Comparison of ENCODE assay signal across 8 mouse cellular contexts in the genomic region with DNA sequence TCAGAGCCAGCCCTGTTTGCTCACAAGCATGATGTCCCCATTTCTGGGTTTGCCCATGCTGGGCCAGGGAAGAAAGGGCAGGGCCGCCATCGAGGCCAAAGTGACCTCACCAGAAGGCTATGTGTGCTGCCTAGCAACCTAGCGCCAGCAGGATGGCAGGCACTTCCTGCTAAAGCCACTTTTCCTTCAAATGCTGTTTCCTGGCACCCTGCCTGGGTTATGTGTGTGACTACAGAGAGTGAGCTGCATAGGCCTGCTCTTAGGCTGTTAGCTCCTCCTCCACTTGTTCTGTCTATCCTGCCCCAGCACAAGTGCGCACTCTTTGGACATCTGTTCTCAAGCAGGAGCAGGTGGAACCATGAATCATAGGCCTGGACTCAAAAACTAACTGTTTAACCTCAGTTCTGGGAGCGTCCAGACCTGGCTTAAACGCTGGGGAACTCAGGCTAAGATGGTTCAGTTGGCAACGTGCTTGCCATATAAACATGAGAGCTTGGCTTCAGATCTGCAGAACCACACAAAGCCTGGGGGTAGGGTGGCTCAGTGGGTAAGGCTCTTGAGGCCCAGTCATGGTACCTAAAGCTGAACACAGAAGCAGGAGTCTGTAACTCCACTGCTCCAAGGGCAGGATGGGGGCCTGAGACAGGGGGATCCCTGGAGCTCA. TPM values are rescaled to one million over a fixed set of nuclear protein-coding genes. Genes with fewer than 3 reads are reported as not detected.
DNase-seq lines count a peak whose midpoint lies in the region; ATAC-seq and TF ChIP-seq lines count a peak whose summit lies in the region.

No protein-coding gene starts in this region.

- H3K27me3 ChIP-seq in embryonic facial prominence, embryonic 15.5 days = peaks cover 28% of the 10 kb centered on the region
- H3K27me3 ChIP-seq in limb, embryonic 10.5 days (ENCODE audit: low read depth, poor library complexity, severe bottlenecking) = peaks cover 38% of the 10 kb centered on the region
- peaks cover 33% of the 10 kb centered on the region for H3K27me3 ChIP-seq in midbrain, embryonic 15.5 days (replicated peaks)
- no peaks in the 10 kb centered on the region for H3K27me3 ChIP-seq in testis, adult 2 months (ENCODE audit: control insufficient read depth, insufficient read depth, low read length)

- no peak overlapping the region for H3K9ac ChIP-seq in embryonic facial prominence, embryonic 15.5 days
- no peak overlapping the region for H3K9ac ChIP-seq in midbrain, embryonic 15.5 days

- no peaks in the 10 kb centered on the region for H3K9me3 ChIP-seq in embryonic facial prominence, embryonic 15.5 days (replicated peaks)
- no peaks in the 10 kb centered on the region for H3K9me3 ChIP-seq in limb, embryonic 10.5 days (replicated peaks)
- no peaks in the 10 kb centered on the region for H3K9me3 ChIP-seq in midbrain, embryonic 15.5 days

- no peak for TF ChIP-seq POLR2A in testis, adult 2 months (IDR thresholded peaks at IDR 0.05; ENCODE audit: control insufficient read depth, low read depth, low read length)

- no peaks in the 10 kb centered on the region for H3K36me3 ChIP-seq in embryonic facial prominence, embryonic 15.5 days
- H3K36me3 ChIP-seq in limb, embryonic 10.5 days = peaks cover 13% of the 10 kb centered on the region; the same call in 1 of the 2 replicates
- H3K36me3 ChIP-seq in midbrain, embryonic 15.5 days (replicated peaks) = no peaks in the 10 kb centered on the region
- no peaks in the 10 kb centered on the region for H3K36me3 ChIP-seq in testis, adult 2 months (ENCODE audit: control insufficient read depth, insufficient read depth, low read length)

- DNase-seq in spleen, postnatal 36 days (ENCODE audit: low spot score in 2 of 2) = peak; percentile 48 to 57
- DNase-seq in spleen, adult 12 weeks (ENCODE audit: low spot score) = no peak
- DNase-seq in heart, adult 9 months (ENCODE audit: low spot score in 2 of 2) = peak; percentile 90 to 92
- DNase-seq in kidney, adult 8-10 months = peak; percentile 92 to 94
- no peak for DNase-seq in limb, embryonic 10.5 days (ENCODE audit: low spot score)

- 49% methylated on average over 7 of the region's 7 CpGs for WGBS in embryonic facial prominence, embryonic 15.5 days
- 74% methylated on average over 7 of the region's 7 CpGs for WGBS in limb, embryonic 10.5 days
- 46% methylated on average over 7 of the region's 7 CpGs for WGBS in midbrain, embryonic 15.5 days

- H3K4me3 ChIP-seq in embryonic facial prominence, embryonic 15.5 days (replicated peaks) = no peak overlapping the region
- no peak overlapping the region for H3K4me3 ChIP-seq in limb, embryonic 10.5 days
- H3K4me3 ChIP-seq in midbrain, embryonic 15.5 days = no peak overlapping the region
- no peak overlapping the region for H3K4me3 ChIP-seq in testis, adult 2 months (ENCODE audit: control insufficient read depth, low read depth, low read length)

- H3K27ac ChIP-seq in embryonic facial prominence, embryonic 15.5 days (replicated peaks) = peak overlapping the region; percentile 80
- peak overlapping the region; percentile 67 for H3K27ac ChIP-seq in limb, embryonic 10.5 days
- peak overlapping the region; percentile 60 for H3K27ac ChIP-seq in midbrain, embryonic 15.5 days
- peak overlapping the region; percentile 62 for H3K27ac ChIP-seq in testis, adult 2 months (ENCODE audit: control insufficient read depth, insufficient read depth, low read depth, low read length)

- H3K4me2 ChIP-seq in embryonic facial prominence, embryonic 15.5 days (replicated peaks) = no peak overlapping the region
- H3K4me2 ChIP-seq in midbrain, embryonic 15.5 days = no peak overlapping the region

- H3K4me1 ChIP-seq in embryonic facial prominence, embryonic 15.5 days = peaks cover 34% of the 10 kb centered on the region
- peaks cover 39% of the 10 kb centered on the region for H3K4me1 ChIP-seq in limb, embryonic 10.5 days
- H3K4me1 ChIP-seq in midbrain, embryonic 15.5 days = peaks cover 22% of the 10 kb centered on the region
- H3K4me1 ChIP-seq in testis, adult 2 months (ENCODE audit: control insufficient read depth, insufficient read depth, low read length) = peaks cover 8% of the 10 kb centered on the region

- no peak for TF ChIP-seq CTCF in testis, adult 2 months (IDR thresholded peaks at IDR 0.05; ENCODE audit: control insufficient read depth, insufficient read depth, insufficient replicate concordance, low read depth, low read length)

- peak; percentile 65 for ATAC-seq in embryonic facial prominence, embryonic 15.5 days (ENCODE audit: insufficient number of reproducible peaks, low FRiP score, low TSS enrichment, low read depth)
- ATAC-seq in midbrain, embryonic 15.5 days (replicated peaks) = peak; percentile 56

RNA-seq across cellular contexts. Expression of a gene that starts 19.0 kb away (rescaled TPM):
- polyA plus RNA-seq in embryonic facial prominence, embryonic 15.5 days (2015; fragmentation: Nextera tagmentation; extraction: Ambion mirVana) = 28.1 and 28.5 TPM in 2 replicates
- 1.4 and 1.7 TPM in 2 replicates for polyA plus RNA-seq in limb, embryonic 10.5 days (2016; fragmentation: Nextera tagmentation; extraction: Ambion mirVana)
- polyA plus RNA-seq in midbrain, embryonic 15.5 days (2015; fragmentation: Nextera tagmentation; extraction: Ambion mirVana) = 0.84 and 0.96 TPM in 2 replicates
- 1.1 and 1.2 TPM in 2 replicates for polyA plus RNA-seq in testis, adult 2 months (2012; rRNA removed)

RNA-seq across cellular contexts. Expression of a gene that starts 20.0 kb away (rescaled TPM):
- 29.1 and 31.1 TPM in 2 replicates for polyA plus RNA-seq in embryonic facial prominence, embryonic 15.5 days (2015; fragmentation: Nextera tagmentation; extraction: Ambion mirVana)
- 13.0 and 16.7 TPM in 2 replicates for polyA plus RNA-seq in limb, embryonic 10.5 days (2016; fragmentation: Nextera tagmentation; extraction: Ambion mirVana)
- 63.0 and 64.0 TPM in 2 replicates for polyA plus RNA-seq in midbrain, embryonic 15.5 days (2015; fragmentation: Nextera tagmentation; extraction: Ambion mirVana)
- 19.0 and 19.3 TPM in 2 replicates for polyA plus RNA-seq in testis, adult 2 months (2012; rRNA removed)

RNA-seq across cellular contexts. Expression of a gene that starts 20.2 kb away (rescaled TPM):
- polyA plus RNA-seq in embryonic facial prominence, embryonic 15.5 days (2015; fragmentation: Nextera tagmentation; extraction: Ambion mirVana) = 81.0 and 86.7 TPM in 2 replicates
- polyA plus RNA-seq in limb, embryonic 10.5 days (2016; fragmentation: Nextera tagmentation; extraction: Ambion mirVana) = 61.5 and 65.4 TPM in 2 replicates
- polyA plus RNA-seq in midbrain, embryonic 15.5 days (2015; fragmentation: Nextera tagmentation; extraction: Ambion mirVana) = 86.7 and 92.5 TPM in 2 replicates
- 17.0 and 17.8 TPM in 2 replicates for polyA plus RNA-seq in testis, adult 2 months (2012; rRNA removed)

RNA-seq across cellular contexts. Expression of a gene that starts 50.9 kb away (rescaled TPM):
- polyA plus RNA-seq in embryonic facial prominence, embryonic 15.5 days (2015; fragmentation: Nextera tagmentation; extraction: Ambion mirVana) = 36.9 and 44.9 TPM in 2 replicates
- 51.7 and 56.8 TPM in 2 replicates for polyA plus RNA-seq in limb, embryonic 10.5 days (2016; fragmentation: Nextera tagmentation; extraction: Ambion mirVana)
- polyA plus RNA-seq in midbrain, embryonic 15.5 days (2015; fragmentation: Nextera tagmentation; extraction: Ambion mirVana) = 69.2 and 78.4 TPM in 2 replicates
- 48.2 and 55.9 TPM in 2 replicates for polyA plus RNA-seq in testis, adult 2 months (2012; rRNA removed)

RNA-seq across cellular contexts. Expression of a gene that starts 55.1 kb away (rescaled TPM):
- polyA plus RNA-seq in embryonic facial prominence, embryonic 15.5 days (2015; fragmentation: Nextera tagmentation; extraction: Ambion mirVana) = 101 and 103 TPM in 2 replicates
- 121 and 123 TPM in 2 replicates for polyA plus RNA-seq in limb, embryonic 10.5 days (2016; fragmentation: Nextera tagmentation; extraction: Ambion mirVana)
- polyA plus RNA-seq in midbrain, embryonic 15.5 days (2015; fragmentation: Nextera tagmentation; extraction: Ambion mirVana) = 62.4 and 63.5 TPM in 2 replicates
- polyA plus RNA-seq in testis, adult 2 months (2012; rRNA removed) = 49.3 and 49.9 TPM in 2 replicates

Comparison
In these comparisons a context has a peak if more than half of its experiments do, and no peak if none do; other contexts are left out.
1. DNase-seq: peak in spleen, postnatal 36 days (2 of 2), heart, adult 9 months (2 of 2) and kidney, adult 8-10 months (2 of 2); none in spleen, adult 12 weeks (single experiment) and limb, embryonic 10.5 days (single experiment).
2. RNA of a gene that starts 19.0 kb away (polyA plus RNA-seq): 28.1 to 28.5 TPM in embryonic facial prominence, embryonic 15.5 days; 1.4 to 1.7 TPM in limb, embryonic 10.5 days, 1.1 to 1.2 TPM in testis, adult 2 months and 0.84 to 0.96 TPM in midbrain, embryonic 15.5 days; every median in the first group is over 10 times any median in the second.
3. Peak in every context shown above with its lines, with median percentiles within 50 percentile points of each other: H3K27ac ChIP-seq.